Mouse (Mus musculus) megakaryocyte, embryonic 14.5 days (primary cell): ENCODE measurements around the gene Celf2.

Experiments
- FLI1 ChIP-seq: IDR thresholded peaks from 2 replicates; pipeline ENCODE4 v1.6.1; 2012; ENCODE audit warnings: low read length, inconsistent platforms, mixed read lengths
- GATA1 ChIP-seq: IDR thresholded peaks from 3 replicates; pipeline ENCODE4 v1.6.1; 2012; ENCODE audit warnings: mixed read lengths, low read length, inconsistent platforms, borderline replicate concordance

DNA sequence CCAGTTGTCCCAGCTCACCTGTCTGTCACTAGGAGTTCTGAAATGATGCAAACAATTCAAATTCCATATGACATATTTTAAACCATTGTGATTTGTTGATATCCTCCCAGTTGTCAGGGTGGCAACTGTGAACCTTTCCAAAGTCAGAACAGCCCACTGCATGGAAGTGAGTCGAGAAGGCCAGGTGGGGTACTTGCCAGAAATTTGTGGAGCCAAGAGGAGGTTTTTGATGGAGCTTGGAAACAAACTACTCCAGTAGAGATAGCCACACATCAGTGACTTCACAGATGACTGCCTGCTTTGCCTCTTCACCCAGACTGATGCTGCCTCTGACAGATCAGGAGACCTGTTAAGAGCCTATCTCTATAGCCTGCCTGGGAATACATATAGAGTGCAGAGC lies 287.5 kb downstream of the Celf2 start:
- no peak for TF ChIP-seq GATA1
- no peak for TF ChIP-seq FLI1
